Mouse (Mus musculus) kidney, adult 9 months (tissue): Measurements from ENCODE around the gene Fmn2.

Source experiments
- DNase-seq: peaks from one replicate; pipeline ENCODE4 v3.0.0; 2022

Gene Fmn2

DNA sequence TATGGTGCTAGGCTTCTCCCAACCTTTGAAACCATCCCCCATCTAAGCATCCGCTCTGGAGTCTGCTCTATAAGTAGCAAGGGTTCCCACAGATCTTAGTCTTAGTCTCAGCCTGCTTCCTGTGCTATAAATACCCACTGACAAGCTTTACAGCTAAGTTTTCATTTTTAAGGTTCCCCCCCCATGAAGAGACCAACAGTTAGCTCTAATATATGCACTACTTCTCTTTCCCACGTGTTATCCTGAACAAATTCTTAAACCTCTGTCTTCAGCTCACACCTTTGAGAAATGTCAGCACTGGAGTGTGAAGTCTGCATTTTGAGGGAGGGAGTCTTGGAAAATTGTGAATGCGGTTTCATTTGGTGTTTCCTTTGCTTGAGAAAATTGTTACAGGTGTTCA is 56.2 kb downstream of the Fmn2 start:
- no peak for DNase-seq

DNA sequence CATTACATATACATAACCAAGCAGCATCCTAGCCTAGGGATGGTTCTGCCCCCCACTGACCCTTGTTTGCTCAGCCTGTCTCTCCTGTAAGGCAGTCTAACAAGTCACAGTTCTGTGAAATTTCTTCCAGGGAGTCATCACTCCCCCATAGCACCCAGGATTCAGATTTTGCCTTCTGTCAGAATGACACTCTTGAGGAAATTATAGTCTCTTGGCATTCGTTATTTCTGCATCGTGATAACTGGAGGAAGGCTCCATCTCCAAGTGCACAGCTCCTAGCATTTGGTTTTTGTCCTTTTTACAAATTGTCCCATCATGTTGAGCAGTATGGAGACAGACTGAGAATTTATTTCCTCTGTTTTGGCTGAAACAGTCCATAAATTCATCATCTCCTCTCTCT is 56.9 kb downstream of the Fmn2 start:
- no peak for DNase-seq

DNA sequence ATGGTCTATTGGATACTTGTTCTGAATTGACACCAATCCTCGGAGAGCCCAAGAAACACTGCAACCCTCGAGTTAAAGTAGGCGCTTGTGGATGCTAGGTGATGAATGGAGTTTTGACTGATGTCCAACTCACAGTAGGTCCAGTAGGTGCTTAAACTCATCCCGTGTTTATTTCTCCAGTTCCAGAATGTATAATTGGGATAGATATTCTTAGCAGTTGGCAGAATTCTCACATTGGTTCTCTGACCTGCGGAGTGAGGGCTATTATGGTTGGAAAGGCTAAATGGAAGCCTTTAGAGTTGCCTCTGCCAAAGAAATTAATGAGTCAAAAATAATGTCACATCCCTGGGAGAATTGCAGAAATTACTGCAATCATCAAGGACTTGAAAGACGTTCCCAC is 62.9 kb downstream of the Fmn2 start:
- DNase-seq = no peak

DNA sequence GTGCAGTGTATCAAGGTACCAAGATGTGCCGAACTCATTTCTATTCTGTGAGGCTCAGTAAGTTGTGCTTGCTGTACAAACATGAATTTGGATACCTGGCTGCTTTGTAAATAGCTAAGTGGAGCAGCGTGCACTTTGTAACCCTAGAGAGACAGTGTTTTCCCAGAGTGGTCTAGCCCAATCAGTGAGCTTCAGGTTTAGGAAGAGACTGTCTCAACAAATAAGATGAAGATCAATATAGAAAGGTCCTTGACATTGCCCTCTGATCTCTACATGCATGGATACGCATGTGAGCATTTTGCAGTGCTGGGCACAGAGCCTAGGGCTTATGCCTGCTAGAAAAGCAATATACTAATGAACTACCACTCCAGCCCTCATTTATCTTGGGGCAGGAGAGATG is 67.0 kb downstream of the Fmn2 start:
- no peak for DNase-seq

DNA sequence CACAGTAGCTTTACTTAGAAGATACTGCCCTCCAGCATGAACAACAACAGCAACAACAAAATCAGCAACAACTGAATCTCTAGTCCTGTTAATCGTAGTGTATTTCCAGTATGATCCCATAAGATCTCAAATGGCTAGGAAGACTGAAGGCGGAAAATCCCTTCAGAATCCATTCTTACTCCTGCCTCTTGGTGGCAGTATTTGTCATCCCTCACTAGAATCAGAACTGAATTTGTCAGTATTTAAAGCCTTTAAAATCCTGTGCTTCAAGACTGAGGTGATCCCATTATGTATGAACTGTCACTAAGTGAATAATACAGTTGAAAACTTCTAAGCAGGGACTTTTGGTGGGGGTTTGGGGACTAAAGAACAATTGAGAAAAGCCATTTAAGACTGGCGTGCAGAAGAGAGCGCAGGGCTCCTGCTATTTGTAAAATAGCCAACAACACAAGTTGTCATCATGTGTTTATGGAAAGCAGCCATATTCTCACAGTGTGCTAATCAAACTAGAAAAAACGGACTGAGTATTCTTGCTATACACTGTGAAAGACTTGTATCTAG is 90.9 kb downstream of the Fmn2 start:
- peak; percentile 9 for DNase-seq

DNA sequence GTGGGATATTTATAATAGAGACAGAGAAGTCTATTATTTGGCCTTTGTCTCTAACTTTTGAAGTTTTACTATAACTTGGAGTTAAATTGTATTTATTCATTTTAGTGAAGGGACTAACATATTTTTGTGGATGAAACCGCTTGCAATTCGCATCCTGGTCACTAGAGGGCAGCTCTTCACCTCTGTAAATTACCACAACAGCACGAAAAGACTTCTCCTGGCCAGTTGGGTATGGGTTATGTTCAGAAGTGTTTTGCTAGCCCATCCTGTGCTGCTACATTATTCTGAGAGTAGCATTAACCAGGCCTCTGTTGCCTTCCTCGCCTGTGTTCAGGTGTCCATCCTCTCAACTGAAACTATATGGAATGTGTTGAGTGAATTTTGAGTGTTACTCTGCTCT is 93.4 kb downstream of the Fmn2 start:
- DNase-seq = peak; percentile 56

DNA sequence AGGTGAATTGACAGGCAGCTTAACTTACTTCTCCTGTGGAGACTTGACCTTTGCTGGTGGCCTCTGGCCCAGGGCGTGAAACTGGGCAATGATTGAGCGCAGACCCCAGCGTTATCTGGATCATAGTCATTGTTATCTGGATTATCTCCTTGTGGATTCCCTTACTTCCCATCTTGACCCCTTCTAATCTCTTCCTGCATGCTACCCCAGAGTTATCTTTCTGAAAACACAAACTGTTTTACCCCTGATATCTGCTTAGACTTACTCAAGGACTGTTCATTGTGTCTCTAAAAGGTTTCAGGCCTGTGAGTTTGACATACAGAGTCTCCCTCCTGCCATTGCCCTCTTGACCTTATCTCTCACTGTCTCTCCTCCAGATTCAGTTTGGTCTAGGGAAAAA is 95.9 kb downstream of the Fmn2 start:
- DNase-seq = no peak

DNA sequence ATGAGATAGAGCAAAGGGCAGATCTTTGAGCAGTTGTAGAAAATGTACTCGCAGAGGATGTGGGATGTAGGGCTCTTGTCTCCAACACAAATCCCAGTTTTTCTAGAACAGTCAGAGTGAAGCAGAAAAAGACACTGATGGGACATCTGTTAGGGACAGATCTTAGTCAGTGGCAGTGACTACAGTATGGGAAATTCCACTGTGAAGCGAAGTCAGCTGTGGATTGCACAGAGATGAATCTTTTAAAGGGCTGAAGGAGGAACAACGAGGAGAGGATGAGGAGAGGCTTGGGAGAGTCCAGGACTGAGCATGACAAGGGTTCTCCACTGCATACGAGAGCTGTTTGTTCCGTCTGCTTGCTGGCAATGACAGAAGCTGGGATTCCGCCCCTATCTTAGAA is 96.6 kb downstream of the Fmn2 start:
- DNase-seq = no peak

DNA sequence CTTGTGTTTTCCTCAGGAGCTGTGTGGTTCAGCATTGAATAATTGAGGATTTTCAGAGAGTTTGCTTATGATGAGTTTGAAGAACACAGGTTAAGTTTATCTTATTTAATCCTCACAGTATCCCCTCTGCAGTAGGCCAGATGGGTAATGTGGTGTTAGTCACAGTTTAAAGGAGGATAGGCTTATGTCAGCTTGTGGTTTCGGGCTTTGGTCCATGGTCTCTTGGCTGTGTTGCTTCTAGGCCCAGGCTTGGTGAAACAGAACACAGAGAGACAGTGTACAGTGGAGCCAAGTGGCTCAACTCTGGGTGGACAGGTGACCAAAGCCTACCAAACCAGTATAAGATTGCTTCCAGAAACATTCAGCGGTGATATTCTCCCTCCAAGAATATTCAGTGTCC is 98.4 kb downstream of the Fmn2 start:
- DNase-seq = no peak

DNA sequence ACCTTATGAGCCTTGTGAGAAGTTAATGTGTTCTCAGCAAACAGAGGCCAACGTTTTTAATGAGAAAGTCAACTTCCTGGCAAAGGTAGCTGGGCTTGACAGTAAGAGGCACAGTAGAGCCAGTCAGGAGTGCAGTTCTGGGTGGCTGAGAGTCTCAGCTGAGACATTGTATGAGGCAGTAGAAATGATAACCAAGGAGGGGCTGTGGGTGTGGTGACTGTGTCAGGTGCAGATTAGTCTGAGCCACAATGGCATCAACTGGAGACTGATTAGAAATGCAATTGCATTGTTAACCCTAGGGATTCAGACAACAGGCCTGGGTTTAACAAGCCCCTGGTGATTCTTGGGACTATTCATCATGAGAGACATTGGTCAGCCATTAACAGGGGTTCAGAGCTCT is 99.0 kb downstream of the Fmn2 start:
- DNase-seq = no peak

DNA sequence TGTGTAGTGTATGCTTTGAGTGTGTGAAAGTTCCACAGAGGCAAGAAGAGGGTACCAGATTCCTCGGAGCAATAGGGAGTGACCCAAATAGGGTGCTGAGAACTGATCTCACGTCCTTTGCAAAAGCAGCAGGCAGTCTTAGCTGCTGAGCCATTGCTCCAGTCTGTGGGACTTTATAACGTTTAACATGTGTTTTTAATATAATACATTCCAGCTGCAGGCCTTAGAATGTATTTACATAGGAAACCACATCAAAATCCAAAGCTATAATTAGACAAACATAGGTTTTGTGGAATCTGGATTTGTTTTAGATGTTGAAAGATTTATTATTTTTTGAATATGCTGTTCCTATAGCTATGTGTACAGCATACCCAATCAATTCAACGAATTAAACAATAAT is 115.7 kb downstream of the Fmn2 start:
- no peak for DNase-seq

DNA sequence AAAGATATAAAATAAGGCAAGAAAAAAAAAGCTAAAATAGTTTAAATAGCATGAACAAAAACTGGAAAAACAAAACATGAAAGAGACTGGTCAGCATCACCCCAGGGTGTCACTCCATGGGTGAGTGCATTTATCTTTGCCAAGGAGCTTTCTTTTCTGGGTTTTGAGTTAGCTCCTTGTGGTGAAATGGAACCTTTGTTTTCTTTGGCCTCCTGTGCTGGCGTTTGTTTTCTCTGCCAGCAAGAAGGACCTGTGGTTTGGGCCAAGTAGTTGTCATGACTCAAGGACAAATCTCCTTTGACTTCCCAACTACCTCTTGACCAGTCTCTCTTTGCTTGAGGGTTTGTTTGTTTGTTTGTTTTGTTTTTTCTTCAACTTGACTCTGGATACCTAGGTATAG is 119.9 kb downstream of the Fmn2 start:
- DNase-seq = no peak

DNA sequence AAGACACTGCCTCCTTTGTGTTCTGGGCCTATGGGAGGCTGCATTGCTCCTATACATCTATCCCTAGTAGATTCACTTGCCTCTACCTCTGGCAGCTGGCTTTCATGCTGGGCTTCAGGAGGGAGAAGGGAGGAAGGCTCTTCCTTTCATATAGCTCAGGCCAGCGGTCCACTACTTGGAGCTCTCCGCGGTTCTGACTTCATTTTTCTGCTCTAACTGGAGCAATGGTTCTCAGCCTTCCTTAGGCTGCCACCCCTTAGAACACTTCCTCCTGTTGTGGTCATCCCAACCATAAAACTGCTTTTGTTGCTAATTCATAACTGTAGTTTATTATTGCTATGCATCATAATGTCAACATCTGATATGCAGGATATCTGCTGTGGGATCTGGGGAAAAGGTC is 121.4 kb downstream of the Fmn2 start:
- no peak for DNase-seq

DNA sequence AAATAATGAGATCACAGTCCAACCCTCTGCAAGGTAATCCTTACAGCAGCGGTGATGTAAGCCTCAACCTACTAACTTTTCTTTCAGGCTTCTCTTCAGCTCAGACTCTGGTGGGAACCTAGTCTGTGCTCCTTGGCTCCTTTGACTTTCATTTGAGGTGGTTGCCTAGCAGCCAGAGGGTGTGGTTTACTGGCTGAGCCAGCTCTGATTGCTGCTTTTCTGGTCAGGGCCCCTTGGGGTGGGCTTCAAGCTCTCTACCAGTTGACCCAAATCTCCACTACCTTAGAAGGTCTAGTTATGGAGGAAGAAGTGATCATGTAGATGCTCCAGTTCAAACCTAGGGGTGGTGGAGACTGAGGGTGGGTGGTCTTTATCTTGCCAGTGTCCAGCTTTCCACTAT is 128.4 kb downstream of the Fmn2 start:
- DNase-seq = no peak

DNA sequence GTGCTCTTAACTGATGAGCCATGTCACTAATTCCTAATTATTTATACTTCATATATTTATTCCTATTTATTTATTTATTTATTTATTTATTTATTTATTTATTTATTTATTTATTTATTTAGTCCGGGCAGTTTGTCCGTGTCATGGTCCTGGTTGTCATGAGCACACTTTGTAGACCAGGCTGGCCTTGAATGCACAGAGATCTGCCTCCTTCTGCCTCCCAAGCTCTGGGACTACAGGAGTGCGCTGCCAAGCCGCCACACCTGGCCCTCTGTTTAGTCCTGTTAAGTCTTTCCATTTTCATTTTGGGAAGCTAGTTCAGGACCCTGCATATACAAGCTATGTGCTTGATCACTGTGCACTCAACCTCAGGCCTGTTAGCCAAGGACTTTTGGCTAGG is 134.7 kb downstream of the Fmn2 start:
- no peak for DNase-seq

DNA sequence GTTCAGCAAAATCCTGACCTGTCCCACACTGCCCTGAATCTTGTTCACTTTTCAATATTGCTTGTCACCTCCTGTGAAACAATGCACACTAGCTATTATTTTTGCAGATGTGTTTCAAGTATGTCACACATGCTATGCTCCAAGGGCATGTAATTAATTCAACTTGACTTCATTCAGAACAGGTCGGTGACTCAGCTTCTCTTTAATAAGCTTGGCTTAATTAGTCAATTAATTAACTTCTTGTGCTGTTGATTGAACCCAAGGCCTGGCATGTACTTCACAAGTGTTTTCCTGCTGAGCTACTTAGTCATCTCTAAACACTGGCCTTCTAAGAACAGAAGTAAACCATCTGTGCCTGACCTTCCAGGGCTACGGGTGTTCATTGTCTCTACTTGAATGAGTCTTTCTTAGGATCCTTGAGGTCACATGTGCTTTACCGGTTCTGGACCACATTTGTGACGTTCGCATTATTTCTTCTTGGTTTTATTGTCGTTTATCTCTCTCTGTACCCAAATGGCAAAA is 136.0 kb downstream of the Fmn2 start:
- DNase-seq = no peak

DNA sequence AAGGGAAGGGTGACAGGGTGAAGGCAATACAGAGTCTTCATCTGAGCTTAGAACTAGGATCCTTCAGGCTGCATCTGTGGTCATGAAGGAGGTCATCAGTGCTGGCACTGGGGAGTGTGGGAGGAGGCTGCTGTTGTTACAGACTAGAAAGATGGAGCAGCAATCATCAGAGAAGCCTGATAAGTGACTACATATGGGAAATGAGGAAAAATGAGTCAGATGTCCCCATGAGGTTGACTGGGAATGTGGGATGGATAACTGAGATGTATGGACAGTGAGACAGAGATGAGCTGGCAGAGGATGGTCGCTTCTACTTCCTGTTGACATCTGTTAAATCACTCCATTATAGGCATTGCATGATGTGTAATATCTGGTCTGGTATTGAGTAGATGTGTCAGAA is 139.3 kb downstream of the Fmn2 start:
- no peak for DNase-seq

DNA sequence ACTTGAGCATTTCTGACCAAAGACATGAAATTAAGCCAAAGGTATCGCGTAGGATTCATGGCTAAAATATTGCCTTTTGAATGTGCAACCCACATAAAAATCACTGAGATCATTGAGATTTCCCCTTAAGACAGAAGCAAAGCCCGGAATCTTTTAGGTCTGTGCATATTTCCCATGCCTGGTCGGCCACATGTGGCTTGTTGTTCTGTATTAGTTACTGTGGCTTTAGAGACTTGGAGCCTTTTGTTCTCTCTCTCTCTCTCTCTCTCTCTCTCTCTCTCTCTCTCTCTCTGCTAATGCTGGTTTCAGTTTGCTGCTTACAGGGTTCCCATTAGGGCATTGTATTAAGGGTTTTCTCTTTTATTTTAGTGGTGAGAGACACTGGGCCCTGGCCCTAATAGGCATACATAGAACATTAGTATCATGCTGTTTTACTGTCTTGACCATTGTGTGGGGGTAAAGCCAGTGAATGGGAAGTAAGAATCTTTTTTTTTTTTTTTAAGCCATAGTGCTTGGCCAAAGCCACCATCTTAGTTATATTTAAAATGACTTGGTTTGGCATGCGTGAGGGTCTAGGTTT is 141.9 kb downstream of the Fmn2 start:
- DNase-seq = no peak

DNA sequence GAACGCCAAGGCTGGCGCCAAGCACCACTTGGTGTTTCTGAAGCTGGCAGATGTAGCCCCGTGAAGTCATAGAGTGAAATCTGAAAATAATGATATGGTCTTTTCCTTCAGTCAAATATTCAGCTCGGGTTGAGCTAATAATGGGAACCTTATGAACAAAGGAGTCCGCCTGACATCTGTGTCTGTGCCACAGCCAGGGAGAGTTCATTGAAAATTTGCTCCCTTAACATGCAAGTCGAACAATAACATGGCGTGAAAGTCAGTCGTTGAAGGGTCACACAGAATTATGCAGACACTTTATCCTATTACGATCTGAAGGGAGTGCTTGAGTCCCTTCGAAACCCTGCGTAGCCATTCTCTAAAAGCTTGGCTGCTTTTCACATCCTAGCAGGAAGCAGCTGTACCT is 147.8 kb downstream of the Fmn2 start:
- DNase-seq = no peak

DNA sequence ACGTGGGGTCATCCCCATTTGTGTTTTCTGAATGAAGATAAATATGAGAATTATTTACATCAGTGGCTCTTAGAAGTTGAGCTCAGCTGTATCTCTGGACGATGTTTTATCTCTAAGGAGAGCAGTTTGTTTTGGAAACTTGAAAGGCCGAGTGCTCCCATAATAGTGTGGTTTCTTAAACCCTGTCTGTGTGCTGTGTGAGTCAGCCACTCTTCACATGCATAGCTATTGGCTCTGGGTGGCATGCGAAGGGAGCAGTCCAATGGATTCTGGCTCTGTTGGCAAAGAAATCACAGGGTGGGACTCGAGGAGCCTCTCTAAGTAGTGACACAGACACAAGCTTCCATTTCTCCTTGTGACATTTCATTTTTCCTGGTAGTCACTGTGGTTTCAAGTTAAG is 152.9 kb downstream of the Fmn2 start:
- no peak for DNase-seq

DNA sequence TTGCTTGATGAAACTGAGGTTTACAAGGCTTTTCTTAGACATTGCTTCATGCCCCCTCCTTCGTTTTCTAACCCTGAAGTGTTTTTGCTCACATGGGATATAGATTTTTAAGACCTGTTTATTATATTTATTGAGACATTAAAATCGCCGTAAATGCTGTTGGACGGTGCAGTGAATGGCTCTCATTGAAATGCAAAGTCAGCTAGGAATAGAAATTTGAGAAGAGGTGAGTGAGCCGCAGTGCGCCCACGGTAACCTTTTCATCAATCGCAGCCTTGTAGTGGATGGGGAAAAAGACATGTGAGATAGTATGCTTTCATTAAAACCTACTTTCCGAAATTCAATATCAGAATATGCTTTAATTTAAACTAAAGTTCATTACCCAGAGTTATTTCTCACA is 153.7 kb downstream of the Fmn2 start:
- no peak for DNase-seq

DNA sequence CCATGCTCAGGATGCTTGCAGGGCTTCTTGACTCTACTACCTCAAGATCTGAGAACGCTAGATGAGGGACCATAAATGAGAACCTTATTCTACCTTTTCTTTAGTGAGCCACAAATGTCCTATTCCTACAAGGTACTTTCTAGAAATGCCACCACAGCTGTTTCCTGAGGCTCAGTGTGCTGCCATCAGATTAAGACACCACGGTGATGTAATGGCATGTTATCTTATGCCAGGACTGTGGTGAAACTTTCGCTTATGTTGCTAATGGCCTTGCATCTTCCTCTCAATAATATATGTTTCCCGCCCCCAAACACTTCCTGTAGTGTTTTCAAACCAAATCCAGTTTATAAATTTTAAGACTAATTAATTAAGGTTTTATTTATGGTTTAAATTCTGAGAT is 154.9 kb downstream of the Fmn2 start:
- DNase-seq = no peak

DNA sequence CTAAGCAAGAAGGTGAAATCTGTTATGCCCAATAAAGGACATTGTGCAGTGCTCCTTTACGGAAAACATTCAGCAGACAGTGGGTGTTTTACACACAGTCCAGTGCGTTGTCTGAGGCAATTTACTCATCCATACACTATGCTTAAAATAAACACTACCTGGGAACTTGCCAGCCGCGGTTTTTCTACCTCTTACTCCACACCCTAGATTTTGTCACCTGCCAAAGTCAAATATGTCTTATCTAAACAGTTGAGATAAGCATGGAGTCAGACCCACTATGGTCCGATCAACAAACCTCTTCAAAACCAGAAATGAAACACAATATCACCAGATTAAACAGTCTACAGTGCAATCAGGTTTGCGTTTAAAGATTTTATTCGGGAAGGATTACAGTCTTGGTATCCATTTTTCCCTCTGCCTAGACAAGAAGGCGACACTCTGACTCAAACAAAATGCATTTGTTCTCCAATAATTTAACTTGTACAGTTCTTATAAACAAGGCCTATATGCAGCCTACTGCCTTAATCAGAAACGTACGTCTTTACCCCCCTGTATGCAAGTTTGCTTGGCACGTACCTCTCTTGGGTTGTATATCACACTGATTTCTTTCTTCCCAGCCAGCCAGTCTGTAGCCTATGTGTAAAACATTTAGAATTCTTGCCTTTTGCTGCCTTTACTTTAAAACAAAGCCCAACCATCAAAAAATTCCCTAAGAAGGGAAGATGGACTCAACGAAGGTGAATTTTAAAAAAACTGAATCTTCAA is 158.0 kb downstream of the Fmn2 start:
- no peak for DNase-seq

DNA sequence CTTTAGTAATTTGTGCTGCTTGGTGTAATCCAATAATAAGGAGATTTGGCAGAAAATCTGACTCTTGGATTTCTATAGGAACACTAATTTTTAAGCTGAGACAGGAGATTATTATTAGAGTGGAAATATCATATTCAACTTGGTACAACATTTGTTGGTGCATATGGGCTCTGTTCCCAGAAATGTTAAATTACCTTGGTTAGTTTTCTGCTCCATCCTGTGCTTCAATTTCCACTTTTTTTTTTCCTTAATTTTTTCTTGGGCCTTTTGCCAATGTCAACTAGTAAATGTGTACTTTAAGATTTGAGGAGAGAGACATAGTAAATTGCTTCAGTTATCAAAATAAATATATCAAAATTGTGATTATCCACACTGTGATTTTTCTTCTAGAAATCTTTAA is 163.5 kb downstream of the Fmn2 start:
- no peak for DNase-seq

DNA sequence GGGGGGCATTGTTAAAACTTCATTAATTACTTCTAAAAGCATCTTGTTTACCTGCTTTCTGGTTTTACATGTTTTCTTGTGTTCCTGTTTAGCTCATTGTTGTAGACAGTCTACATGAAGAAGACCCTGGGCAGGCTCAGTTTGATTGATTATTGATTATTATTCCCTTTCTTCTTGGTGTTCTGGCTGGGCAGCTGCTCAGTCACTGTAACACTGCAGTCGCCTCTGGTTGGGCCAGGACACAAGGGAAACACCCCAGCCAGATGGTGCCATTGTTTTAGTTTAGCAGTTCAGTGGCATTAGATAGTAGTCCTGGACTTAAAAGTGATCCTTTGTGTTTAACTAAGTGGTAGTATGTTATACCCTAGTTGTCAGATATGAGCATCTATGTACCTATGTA is 167.5 kb downstream of the Fmn2 start:
- DNase-seq = no peak
